Mouse (Mus musculus): Measurements from ENCODE around the gene Elavl4.

Elavl4 gene

GRCm38 (mm10) chr4:110351178-110352000 lies at the start of gene Elavl4:
Gene Elavl4 (minus strand): TSS chr4:110351909.
- DNase-seq = peak; percentile 13 to 14

GRCm38 (mm10) chr4:110397618-110398045 lies 45.9 kb upstream of the Elavl4 start, which contains the start of gene Agbl4:
Gene Agbl4 (plus strand): TSS chr4:110397661.
- DNase-seq = peak; percentile 5 to 28

GRCm38 (mm10) chr4:110396221-110396620 lies 44.5 kb upstream of the Elavl4 start:
- no peak for DNase-seq

- no peak for DNase-seq
These were observed 8.9 kb upstream of the Elavl4 start for GRCm38 (mm10) chr4:110360568-110360967.

- no peak for DNase-seq
These were observed 276 bp upstream of the Elavl4 start for GRCm38 (mm10) chr4:110352001-110352369.

- no peak for DNase-seq
These were observed 892 bp downstream of the Elavl4 start for GRCm38 (mm10) chr4:110350856-110351177.

GRCm38 (mm10) chr4:110323912-110324311 lies 27.8 kb downstream of the Elavl4 start:
- no peak for DNase-seq

DNA sequence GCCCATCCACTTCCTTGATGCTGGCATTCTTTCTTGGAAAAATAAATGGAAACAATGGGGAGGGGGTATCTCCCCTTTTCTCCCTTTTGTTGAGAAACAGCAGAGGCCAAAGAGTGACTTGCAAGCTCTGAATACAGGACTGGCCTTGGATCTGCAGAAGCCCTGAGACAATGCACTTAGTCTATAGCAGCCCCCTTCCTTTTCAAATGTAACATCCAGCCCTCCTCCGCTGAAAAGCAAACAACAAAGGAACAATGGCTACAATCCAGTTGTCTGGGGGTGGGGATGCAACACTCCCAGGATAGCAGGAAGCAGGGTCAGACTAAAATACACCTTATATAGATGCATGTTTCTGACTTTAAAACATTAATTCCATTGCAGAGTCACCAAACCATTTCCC lies 39.6 kb downstream of the Elavl4 start:
- no peak for DNase-seq

GRCm38 (mm10) chr4:110306972-110307371 lies 44.7 kb downstream of the Elavl4 start:
- no peak for DNase-seq

GRCm38 (mm10) chr4:110306559-110306958 lies 45.1 kb downstream of the Elavl4 start:
- no peak for DNase-seq

- DNase-seq = no peak
These were observed 55.9 kb downstream of the Elavl4 start for GRCm38 (mm10) chr4:110295793-110296192.

DNA sequence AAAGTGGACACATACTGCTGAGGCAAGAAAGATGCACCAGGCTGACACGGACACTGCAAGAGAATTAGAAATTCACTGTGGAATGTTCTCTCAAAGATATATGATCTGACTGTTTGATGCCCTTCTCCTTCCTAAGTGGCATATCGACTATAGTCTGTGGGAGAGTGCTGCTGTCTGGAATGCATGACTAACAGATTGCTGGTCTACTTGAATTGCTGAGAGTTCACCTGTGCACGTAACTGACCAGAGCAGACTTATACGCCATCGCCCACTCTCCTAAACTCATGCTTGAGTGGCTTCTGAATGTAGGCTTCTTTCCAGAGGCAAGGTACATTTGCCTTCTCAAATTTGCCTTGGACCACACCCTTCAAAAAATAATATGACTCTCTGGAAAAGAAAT lies 58.5 kb downstream of the Elavl4 start:
- no peak for DNase-seq

GRCm38 (mm10) chr4:110292471-110292870 lies 59.2 kb downstream of the Elavl4 start:
- no peak for DNase-seq

GRCm38 (mm10) chr4:110290544-110291095 lies 61.1 kb downstream of the Elavl4 start:
- no peak for DNase-seq

DNA sequence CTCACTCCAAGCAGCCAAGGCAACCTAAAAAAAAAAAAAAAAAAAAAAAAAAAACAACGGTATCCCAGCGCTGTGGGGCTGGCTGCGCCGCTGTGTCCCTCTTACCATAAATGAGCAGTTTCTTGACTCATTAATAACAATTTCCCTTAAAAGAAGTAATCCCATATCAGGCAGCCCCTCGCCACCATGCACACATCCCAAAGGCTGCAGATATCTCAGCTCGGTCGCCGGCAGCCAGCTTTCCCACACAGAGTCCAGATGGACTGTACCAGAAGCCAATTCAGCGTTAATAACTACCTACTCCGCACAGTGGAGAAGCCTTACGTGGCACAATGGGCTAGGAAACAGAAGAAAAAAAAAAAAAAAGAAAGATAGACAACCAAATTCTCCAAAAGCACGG lies 61.7 kb downstream of the Elavl4 start:
- no peak for DNase-seq

GRCm38 (mm10) chr4:110287412-110288067 lies 64.2 kb downstream of the Elavl4 start:
- DNase-seq = peak in 1 of 2 experiments; percentile 7

- no peak for DNase-seq
These were observed 64.9 kb downstream of the Elavl4 start for GRCm38 (mm10) chr4:110286841-110287240.

DNA sequence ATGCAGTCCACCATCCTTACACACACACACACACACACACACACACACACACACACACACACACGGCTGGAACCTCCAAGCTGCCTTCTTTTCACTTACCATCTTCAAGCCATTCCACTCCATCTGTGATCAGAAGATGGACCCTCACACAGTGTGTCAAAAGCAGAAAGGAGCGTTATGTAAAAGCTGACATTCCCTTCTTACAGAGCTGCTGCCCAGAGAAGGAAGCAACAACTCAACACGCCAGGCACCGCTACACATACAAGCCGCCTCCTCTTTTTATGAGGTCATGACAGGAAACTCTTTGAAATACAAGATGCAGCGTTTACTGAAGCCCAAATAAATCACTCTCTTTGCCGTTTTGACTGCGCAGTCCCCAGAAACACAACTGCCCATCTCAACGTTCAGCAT lies 65.3 kb downstream of the Elavl4 start:
- DNase-seq = peak; percentile 6 to 10

DNA sequence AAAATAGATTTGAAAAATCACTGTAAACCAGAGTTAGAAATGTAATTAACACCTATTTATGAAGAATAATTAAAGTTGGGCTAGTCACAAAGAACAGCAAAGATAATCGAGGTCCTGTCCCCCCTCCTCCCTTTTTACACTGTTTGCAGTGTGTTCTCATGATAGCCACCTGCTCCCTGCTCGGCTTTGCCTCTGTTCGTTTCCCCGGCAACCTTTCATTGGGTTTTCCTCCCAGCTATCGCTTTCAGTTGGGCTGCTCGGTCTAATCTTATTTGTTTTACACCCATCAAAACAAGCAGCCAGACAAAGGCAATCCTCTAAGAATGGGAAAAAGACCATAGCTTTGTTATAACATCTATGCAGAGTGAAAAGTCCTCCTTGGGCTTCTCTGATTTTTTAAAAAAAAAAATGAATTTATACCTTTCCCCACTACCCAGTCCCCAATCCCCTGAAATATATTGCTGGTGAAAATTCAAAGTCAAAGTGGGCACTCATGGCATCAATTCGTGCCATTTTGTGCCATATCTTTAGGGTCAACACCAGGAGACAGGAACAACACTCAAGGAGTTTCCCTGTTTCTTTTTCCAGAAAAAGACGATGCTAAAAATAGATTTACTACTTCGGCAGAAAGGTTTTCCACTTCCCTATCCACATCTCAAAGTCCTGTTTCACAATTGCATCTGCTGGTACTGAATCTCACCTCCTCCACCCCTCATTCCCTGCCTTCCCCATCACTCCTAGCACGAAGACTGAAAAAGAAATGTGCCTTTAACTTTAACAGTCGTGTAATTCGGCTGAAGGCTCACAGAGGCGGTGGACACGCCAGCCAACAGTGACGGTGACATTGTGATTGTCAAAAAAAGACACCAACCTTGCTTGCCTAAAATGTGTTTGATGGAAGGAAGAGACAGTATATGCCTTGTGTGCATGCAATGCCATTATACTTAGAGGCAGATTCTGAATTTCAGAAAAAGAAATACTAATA lies 66.1 kb downstream of the Elavl4 start:
- DNase-seq = no peak

DNA sequence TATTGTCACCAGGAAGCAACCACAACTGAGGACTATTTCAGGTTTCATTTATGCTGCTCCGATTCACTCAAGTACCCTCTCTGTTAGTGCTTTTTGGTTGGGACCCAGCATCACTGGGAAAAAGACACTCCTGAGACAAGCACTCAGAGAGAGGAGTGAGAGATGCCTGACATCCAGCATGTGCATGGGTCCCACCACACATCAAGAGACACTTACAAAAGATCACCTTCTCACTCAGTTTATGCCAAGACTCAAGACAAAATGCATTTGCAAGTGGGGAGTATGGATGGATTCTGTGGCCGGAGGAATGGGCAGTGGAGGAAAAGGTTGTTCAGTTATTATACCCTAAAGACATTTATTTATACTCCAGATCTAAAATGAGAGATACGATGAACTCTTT lies 67.3 kb downstream of the Elavl4 start:
- DNase-seq = no peak

DNA sequence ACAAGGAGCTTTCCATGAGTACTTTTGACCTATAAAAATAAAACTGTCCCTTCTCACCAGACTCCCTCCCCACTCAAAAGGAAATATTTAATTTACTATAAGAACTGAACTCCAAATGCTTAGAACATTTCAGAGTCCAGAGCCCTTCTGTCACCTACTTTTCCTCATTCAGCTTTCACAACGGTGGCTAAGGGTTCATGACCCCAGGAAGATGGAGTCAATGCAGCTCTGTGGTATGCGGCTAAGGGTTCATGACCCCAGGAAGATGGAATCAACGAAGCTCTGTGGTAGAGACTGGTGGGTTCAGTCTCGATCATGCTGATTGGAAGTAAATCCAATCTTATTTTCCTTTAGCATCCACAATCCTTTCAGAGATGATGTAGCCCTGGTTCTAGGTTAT lies 81.7 kb downstream of the Elavl4 start:
- no peak for DNase-seq

GRCm38 (mm10) chr4:110266804-110267575 lies 84.7 kb downstream of the Elavl4 start:
- DNase-seq = no peak

Data from thymus, postnatal 36 days (tissue).